Mouse (Mus musculus) spleen, postnatal 10 days (tissue): ENCODE results near the gene Efcab7.

Experiments used
- DNase-seq, 2 experiments: peaks; one replicate each; pipeline ENCODE4 v3.0.0; 2021 to 2022; ENCODE audit warnings: low spot score in 2 of 2

Efcab7 gene

GRCm38 (mm10) chr4:99944606-99945005 lies 115.6 kb downstream of the Efcab7 start:
- DNase-seq: no peak

- no peak for DNase-seq
These were observed 116.0 kb downstream of the Efcab7 start for GRCm38 (mm10) chr4:99945011-99945410.

GRCm38 (mm10) chr4:99946516-99946915 lies 117.5 kb downstream of the Efcab7 start:
- DNase-seq: no peak

- DNase-seq: no peak
These were observed 118.2 kb downstream of the Efcab7 start for GRCm38 (mm10) chr4:99947192-99947591.

- no peak for DNase-seq
These were observed 118.9 kb downstream of the Efcab7 start for GRCm38 (mm10) chr4:99947896-99948295.

GRCm38 (mm10) chr4:99953904-99954303 lies 124.9 kb downstream of the Efcab7 start:
- DNase-seq: no peak

GRCm38 (mm10) chr4:99955396-99955795 lies 126.4 kb downstream of the Efcab7 start:
- no peak for DNase-seq

- no peak for DNase-seq
These were observed 128.2 kb downstream of the Efcab7 start for GRCm38 (mm10) chr4:99957186-99957585.

GRCm38 (mm10) chr4:99958084-99958815 lies 129.3 kb downstream of the Efcab7 start:
- DNase-seq: no peak

GRCm38 (mm10) chr4:99959308-99959707 lies 130.3 kb downstream of the Efcab7 start:
- no peak for DNase-seq
